Mouse (Mus musculus): ENCODE results near the gene Brix1.

DNA sequence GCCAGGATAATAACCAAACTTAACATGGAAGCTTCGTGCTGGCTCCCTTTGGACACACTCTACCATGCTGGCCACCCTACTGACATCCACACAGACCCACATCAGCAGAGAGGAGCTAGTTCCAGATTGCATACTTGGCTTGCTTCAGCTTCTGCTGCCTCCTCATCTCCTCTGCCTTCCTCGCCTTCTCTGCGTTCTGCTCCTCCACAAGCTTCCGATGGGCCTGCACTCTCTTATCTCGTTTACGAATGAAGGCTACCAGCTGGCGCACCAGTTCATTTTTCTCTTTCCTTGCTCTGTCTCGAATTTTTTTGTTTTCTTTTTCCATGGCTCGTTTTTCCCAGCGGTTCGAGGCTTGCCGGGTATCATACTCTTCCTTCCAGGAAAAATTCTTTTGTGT is 24.8 kb downstream of the Brix1 start:
- TF ChIP-seq CTCF (IDR thresholded peaks at IDR 0.05) (no peak), EP300 (IDR thresholded peaks at IDR 0.05) (no peak)

Measured in lung, postnatal 0 days (tissue).